Mouse (Mus musculus) myocyte (in vitro differentiated cells): Measurements from ENCODE around the gene Trp63.

ENCODE experiments used
- CEBPB ChIP-seq: IDR thresholded peaks from 2 replicates; pipeline ENCODE4 v1.6.1; 2011; ENCODE audit warnings: mild to moderate bottlenecking, moderate library complexity; ENCODE audit not compliant: poor library complexity, insufficient read depth, severe bottlenecking
- E2F4 ChIP-seq: IDR thresholded peaks from one replicate; pipeline ENCODE4 v1.6.1; 2011; ENCODE audit warnings: mild to moderate bottlenecking, control low read depth, moderate library complexity; ENCODE audit not compliant: insufficient read depth
- MAX ChIP-seq: IDR thresholded peaks from one replicate; pipeline ENCODE4 v1.6.1; 2011; ENCODE audit warnings: low read depth, mild to moderate bottlenecking, control low read depth
- MYOG ChIP-seq, 3 experiments: IDR thresholded peaks; one replicate each; pipeline ENCODE4 v1.6.1; 2011; ENCODE audit warnings: control low read depth in 2 of 3, low read depth in 2 of 3, mild to moderate bottlenecking in 2 of 3; ENCODE audit not compliant: insufficient read length in 2 of 3, control insufficient read depth in 1 of 3, insufficient read depth in 1 of 3
- POLR2A ChIP-seq: IDR thresholded peaks from one replicate; pipeline ENCODE4 v1.6.1; 2011; ENCODE audit warnings: low read depth, mild to moderate bottlenecking, control low read depth, moderate library complexity; ENCODE audit not compliant: insufficient read length
- POLR2AphosphoS2 ChIP-seq: IDR thresholded peaks from one replicate; pipeline ENCODE4 v1.6.1; 2011; ENCODE audit warnings: low read depth, control low read depth; ENCODE audit not compliant: insufficient read length
- SRF ChIP-seq: IDR thresholded peaks from one replicate; pipeline ENCODE4 v1.6.1; 2011; ENCODE audit warnings: low read depth; ENCODE audit not compliant: control insufficient read depth, insufficient read length
- TCF12 ChIP-seq: IDR thresholded peaks from one replicate; pipeline ENCODE4 v1.6.1; 2011; ENCODE audit warnings: mild to moderate bottlenecking, control low read depth; ENCODE audit not compliant: poor library complexity, insufficient read depth, severe bottlenecking
- TCF3 ChIP-seq: IDR thresholded peaks from one replicate; pipeline ENCODE4 v1.6.1; 2011; ENCODE audit warnings: low read depth, control low read depth; ENCODE audit not compliant: insufficient read length
- USF1 ChIP-seq: IDR thresholded peaks from one replicate; pipeline ENCODE4 v1.6.1; 2011; ENCODE audit warnings: low read depth, mild to moderate bottlenecking, control low read depth, moderate library complexity

DNA sequence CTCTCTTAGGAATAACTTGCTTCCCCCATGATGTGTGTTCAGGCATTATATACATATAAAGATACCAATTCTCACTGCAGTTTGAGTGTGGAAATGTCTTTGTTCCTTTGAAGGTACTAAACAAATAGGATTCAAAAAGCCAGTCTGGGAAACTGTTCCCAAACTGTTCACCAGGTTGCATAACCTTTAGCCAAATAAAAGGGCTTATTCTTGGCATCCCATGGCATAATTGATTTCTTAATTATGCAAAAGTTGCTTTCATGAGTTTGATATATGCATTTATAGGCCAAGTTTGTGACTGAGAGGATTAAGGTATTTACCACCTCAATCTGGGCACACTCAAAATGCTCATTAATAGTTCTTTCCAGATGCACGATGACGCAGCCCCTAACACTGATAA lies 192.1 kb downstream of the Trp63 start:
- no peak for TF ChIP-seq POLR2A
- no peak for TF ChIP-seq MAX
- TF ChIP-seq MYOG (IDR thresholded peaks at IDR 0.05; ENCODE audit: control insufficient read depth in 1 of 3, insufficient read depth in 1 of 3, insufficient read length in 2 of 3, low read depth in 2 of 3): no peak
- no peak for TF ChIP-seq TCF12
- TF ChIP-seq USF1: no peak
- TF ChIP-seq E2F4: no peak
- TF ChIP-seq CEBPB: no peak
- TF ChIP-seq TCF3: no peak
- TF ChIP-seq SRF: no peak
- no peak for TF ChIP-seq POLR2AphosphoS2
